Mouse (Mus musculus): ENCODE measurements around the gene Ifng. TPM values are rescaled to one million over a fixed set of nuclear protein-coding genes. Genes with fewer than 3 reads are reported as not detected.
"Not testable (repeated sequence)": the region's sequence is repeated elsewhere in the genome, so short reads cannot be mapped to it uniquely, and the experiment has no call there.

Ifng gene
- polyA plus RNA-seq, 1 experiment from 2014 or later = not detected

GRCm38 (mm10) chr10:118445978-118446377 lies 5.1 kb downstream of the Ifng start:
- ATAC-seq (no peak), DNase-seq (ENCODE audit: low read depth, low spot score) (no peak)
- in situ Hi-C loops (cut with MboI; ENCODE audit: low pct_unique_long_range_greater_than_20kb) = no loop called here
- no peaks in the 10 kb centered on the region for H3K27me3 ChIP-seq
- no peak for TF ChIP-seq CTCF (IDR thresholded peaks at IDR 0.05)
- ChIA-PET POLR2A (no interaction called here), CTCF (no interaction called here)

DNA sequence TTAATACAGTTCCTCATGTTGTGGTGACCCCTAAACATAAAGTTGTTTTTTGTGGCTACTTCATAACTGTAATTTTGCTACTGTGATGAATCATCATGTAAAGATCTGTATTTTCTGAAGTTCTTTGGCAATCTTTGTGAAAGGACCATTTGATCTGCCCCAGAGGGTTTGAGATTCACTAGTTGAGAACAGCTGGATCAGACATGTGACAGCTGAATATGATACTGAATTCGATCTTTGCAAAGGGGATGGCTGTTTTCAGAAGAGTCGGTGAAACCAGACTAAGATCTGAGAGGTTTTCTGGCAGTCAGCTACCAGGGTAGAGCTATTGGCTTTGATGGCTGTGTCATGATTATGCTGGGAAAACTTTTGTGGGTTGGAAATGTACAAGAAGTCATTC lies 10.9 kb downstream of the Ifng start:
- no peaks in the 10 kb centered on the region for H3K27me3 ChIP-seq
- CTCF ChIA-PET = no interaction called here
- no peak for TF ChIP-seq CTCF (IDR thresholded peaks at IDR 0.05)
- ATAC-seq (no peak), DNase-seq (ENCODE audit: low read depth, low spot score) (no peak)
- in situ Hi-C loops (cut with MboI; ENCODE audit: low pct_unique_long_range_greater_than_20kb) = no loop called here
- POLR2A ChIA-PET = no interaction called here

GRCm38 (mm10) chr10:118458729-118459128 lies 17.9 kb downstream of the Ifng start:
- H3K27me3 ChIP-seq = no peaks in the 10 kb centered on the region
- DNase-seq (ENCODE audit: low read depth, low spot score) (no peak), ATAC-seq (no peak)
- in situ Hi-C loops (cut with MboI; ENCODE audit: low pct_unique_long_range_greater_than_20kb) = no loop called here
- ChIA-PET CTCF (no interaction called here), POLR2A (no interaction called here)
- no peak for TF ChIP-seq CTCF (IDR thresholded peaks at IDR 0.05)

DNA sequence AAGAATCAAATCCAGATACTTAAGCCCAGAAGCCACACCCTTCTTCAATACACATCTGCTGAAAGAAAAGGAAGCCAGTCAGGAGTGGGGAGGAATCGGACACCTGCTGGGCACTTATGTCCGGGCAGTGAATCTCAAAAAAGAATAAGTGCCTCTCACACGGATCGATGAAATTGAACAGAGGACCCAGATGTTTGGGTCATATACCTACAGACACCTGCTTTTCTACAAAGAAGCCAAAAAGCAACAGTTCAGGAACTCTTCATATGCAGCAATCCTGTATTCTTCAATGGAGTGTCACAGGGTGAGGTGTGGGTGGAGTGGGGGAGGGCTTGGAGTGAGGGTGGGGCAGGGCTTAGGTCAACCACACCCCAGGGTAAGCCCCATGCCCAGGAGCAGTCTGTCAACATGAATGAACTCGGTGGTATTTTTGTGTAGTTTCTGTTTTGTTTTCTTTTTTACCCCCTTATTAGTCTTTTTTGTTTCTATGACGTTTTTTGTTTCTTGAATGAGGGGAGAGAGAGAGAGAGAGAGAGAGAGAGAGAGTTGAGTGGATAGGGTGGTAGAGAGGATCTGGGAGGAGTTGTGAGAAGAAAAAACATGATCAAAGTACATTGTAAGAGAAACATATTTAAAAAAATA lies 20.4 kb downstream of the Ifng start:
- TF ChIP-seq CTCF (IDR thresholded peaks at IDR 0.05) = no peak
- DNase-seq (ENCODE audit: low read depth, low spot score) (no peak), ATAC-seq (no peak)
- in situ Hi-C loops (cut with MboI; ENCODE audit: low pct_unique_long_range_greater_than_20kb) = no loop called here
- CTCF ChIA-PET = no interaction called here
- H3K27me3 ChIP-seq = no peaks in the 10 kb centered on the region
- POLR2A ChIA-PET = no interaction called here

GRCm38 (mm10) chr10:118466481-118466880 lies 25.6 kb downstream of the Ifng start:
- H3K27me3 ChIP-seq = no peaks in the 10 kb centered on the region
- DNase-seq (ENCODE audit: low read depth, low spot score) (no peak), ATAC-seq (no peak)
- in situ Hi-C loops (cut with MboI; ENCODE audit: low pct_unique_long_range_greater_than_20kb) = no loop called here
- no peak for TF ChIP-seq CTCF (IDR thresholded peaks at IDR 0.05)
- ChIA-PET CTCF (no interaction called here), POLR2A (no interaction called here)

- CTCF ChIA-PET = no interaction called here
- no peak for ATAC-seq
- H3K27me3 ChIP-seq = no peaks in the 10 kb centered on the region
- in situ Hi-C loops (cut with MboI; ENCODE audit: low pct_unique_long_range_greater_than_20kb) = no loop called here
- no peak for DNase-seq (ENCODE audit: low read depth, low spot score)
- TF ChIP-seq CTCF (IDR thresholded peaks at IDR 0.05) = no peak
- POLR2A ChIA-PET = no interaction called here
Measured at GRCm38 (mm10) chr10:118469047-118469446, 28.2 kb downstream of the Ifng start.

DNA sequence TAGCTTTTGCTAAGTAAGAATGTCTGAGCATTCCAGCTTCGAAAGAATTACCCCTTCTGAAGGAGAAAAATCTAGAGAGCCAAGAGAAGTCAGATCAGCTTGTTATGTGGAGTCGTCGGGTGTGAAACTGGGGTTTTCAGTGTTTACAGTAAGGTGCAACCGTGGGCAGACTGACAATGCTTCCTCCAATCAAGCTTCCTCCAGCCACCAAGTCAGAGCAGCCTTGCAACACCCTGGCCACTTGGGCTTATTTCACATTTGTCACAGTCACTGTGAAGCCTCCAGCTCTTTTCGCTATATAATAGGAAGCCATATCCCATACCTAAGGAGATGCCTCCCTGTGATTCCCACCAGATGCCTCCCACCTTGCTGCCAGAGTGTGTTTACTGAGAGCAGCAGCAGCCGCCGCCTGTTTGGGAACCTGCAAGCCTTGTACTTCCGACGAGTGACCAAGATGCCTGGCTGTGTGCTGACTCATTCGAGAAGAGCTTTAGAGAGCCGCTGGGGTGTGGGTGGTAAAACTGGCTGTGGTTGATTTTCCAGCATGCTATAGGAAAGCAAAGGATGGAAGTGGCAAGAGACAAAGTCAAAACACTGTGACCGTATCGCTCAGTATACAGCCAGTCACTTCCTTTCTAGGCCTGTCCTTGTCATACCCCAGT lies 29.6 kb downstream of the Ifng start:
- TF ChIP-seq CTCF (IDR thresholded peaks at IDR 0.05) = no peak
- in situ Hi-C loops (cut with MboI; ENCODE audit: low pct_unique_long_range_greater_than_20kb) = no loop called here
- ATAC-seq (no peak), DNase-seq (ENCODE audit: low read depth, low spot score) (no peak)
- ChIA-PET POLR2A (no interaction called here), CTCF (no interaction called here)
- no peaks in the 10 kb centered on the region for H3K27me3 ChIP-seq

DNA sequence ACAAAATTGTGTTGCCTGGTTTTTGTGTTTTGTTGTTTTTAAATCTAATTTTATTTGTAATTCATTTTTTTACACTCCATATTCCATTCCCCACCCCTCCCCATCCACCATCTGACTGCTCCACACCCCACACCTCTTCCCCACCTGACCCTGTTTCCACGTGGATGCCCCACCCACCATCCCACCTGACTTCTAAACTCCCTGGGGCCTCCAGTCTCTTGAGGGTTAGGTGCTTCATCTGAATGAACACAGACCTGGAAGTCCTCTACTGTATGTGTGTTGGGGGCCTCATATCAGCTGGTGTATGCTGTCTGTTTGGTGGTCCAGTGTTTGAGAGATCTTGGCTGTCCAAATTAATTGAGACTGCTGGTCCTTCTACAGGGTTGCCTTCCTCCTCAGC lies 32.0 kb downstream of the Ifng start:
- H3K27me3 ChIP-seq; CTCF ChIA-PET; in situ Hi-C loops (cut with MboI; ENCODE audit: low pct_unique_long_range_greater_than_20kb); ATAC-seq; DNase-seq (ENCODE audit: low read depth, low spot score): not testable (repeated sequence)
- POLR2A ChIA-PET = interaction anchor here (0.6 kb wide), 1 partner anchor 993 kb away, joined by 3 read pairs; no protein-coding TSS in a partner anchor

DNA sequence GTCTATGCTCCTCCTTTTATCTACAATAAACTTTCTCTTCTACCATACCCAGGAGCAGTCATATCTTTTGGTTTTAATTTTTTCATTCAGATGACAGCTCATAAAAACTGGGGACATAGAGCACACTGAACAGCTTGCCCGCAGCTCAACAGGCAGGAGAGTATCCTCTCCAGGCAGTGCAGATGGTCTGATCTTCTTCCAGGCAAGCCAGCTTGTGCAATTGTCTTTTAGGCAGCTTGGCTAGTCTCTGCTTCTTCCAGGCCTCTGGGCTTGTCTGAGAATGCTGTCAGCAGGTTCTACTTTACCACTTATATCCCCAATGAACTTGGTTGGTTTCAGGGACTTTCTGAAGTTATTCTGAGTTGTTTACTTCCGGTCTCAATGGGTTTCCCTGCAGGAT lies 35.9 kb downstream of the Ifng start:
- no peaks in the 10 kb centered on the region for H3K27me3 ChIP-seq
- CTCF ChIA-PET = no interaction called here
- DNase-seq (ENCODE audit: low read depth, low spot score) (no peak), ATAC-seq (no peak)
- POLR2A ChIA-PET = interaction anchor here (0.9 kb wide), 1 partner anchor 17 kb away, joined by 3 read pairs; no protein-coding TSS in a partner anchor
- in situ Hi-C loops (cut with MboI; ENCODE audit: low pct_unique_long_range_greater_than_20kb) = no loop called here
- TF ChIP-seq CTCF (IDR thresholded peaks at IDR 0.05) = no peak

GRCm38 (mm10) chr10:118477297-118477696 lies 36.5 kb downstream of the Ifng start:
- ATAC-seq (no peak), DNase-seq (ENCODE audit: low read depth, low spot score) (no peak)
- CTCF ChIA-PET = interaction anchor here (0.9 kb wide), 1 partner anchor 13 kb away, joined by 3 read pairs; no protein-coding TSS in a partner anchor
- H3K27me3 ChIP-seq = no peaks in the 10 kb centered on the region
- POLR2A ChIA-PET = interaction anchor here (0.9 kb wide), 1 partner anchor 16 kb away, joined by 3 read pairs; no protein-coding TSS in a partner anchor
- TF ChIP-seq CTCF (IDR thresholded peaks at IDR 0.05) = no peak
- in situ Hi-C loops (cut with MboI; ENCODE audit: low pct_unique_long_range_greater_than_20kb) = no loop called here

GRCm38 (mm10) chr10:118479244-118479643 lies 38.4 kb downstream of the Ifng start:
- POLR2A ChIA-PET = no interaction called here
- CTCF ChIA-PET = no interaction called here
- DNase-seq (ENCODE audit: low read depth, low spot score) (no peak), ATAC-seq (no peak)
- in situ Hi-C loops (cut with MboI; ENCODE audit: low pct_unique_long_range_greater_than_20kb) = no loop called here
- no peak for TF ChIP-seq CTCF (IDR thresholded peaks at IDR 0.05)
- H3K27me3 ChIP-seq = no peaks in the 10 kb centered on the region

DNA sequence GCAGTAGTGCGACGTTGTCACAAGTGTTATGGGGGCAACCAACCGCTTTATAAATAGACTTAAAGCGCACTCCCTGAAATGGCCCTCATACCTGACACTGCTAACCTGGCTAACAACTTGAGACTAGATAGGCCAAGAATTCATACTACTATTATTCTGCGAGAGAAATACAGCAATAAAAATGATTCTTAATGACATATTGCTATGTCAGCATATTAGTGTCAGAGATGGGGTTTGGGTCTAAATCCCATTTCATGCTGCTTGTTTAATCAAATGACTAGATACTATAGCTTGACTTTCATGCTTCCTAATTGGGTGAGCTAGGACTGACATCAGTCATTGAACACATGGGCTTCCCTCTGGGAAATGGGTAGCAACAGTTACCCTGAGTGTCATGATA lies 39.3 kb downstream of the Ifng start:
- no peaks in the 10 kb centered on the region for H3K27me3 ChIP-seq
- ChIA-PET POLR2A (no interaction called here), CTCF (no interaction called here)
- in situ Hi-C loops (cut with MboI; ENCODE audit: low pct_unique_long_range_greater_than_20kb) = no loop called here
- DNase-seq (ENCODE audit: low read depth, low spot score) (no peak), ATAC-seq (no peak)
- no peak for TF ChIP-seq CTCF (IDR thresholded peaks at IDR 0.05)
